8 mouse cellular contexts compared by ENCODE assay signal in the genomic region with DNA sequence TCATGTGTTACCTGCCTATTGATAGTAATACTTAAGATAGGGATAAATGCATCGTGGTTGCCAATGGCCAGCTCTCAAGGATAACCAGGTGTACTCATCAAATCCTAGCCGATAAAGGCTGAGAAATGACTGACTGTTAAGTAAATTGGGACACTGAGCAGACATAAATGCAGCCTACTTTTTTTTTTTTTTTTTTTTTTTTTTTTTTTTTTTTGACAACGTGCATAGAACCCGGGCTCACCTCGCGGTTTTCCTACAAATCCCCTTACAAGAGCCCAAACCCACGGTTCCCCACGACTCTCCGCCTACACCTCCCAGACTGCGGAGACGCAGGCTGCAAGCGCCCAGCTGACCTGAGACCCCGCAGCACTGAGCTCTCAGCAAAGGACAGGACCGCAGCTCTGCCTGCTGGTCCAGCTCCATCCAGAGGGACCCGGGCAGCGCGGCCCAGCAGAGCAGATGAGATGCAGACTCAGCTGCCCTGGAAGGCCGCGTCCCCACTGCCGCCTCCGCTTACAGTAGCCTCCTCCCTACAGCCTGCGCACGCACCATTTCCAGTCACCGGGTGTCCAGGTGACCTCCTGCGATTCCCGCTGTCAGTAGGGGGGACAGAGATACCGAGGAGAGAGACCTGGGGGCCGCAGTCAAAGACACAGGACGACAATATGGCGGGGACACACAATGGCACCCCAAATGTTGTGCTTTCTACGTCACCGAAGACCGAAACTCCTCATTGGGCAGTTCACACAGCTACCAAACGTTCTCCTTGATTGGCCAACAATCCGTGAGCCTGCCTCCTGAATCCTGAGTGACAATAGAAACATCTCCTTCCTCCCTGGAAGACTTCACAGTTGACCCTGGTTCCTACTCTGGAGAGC. TPM values are rescaled to one million over a fixed set of nuclear protein-coding genes. Genes with fewer than 3 reads are reported as not detected.
DNase-seq lines count a peak whose midpoint lies in the region; ATAC-seq lines count a peak whose summit lies in the region.

Gene Zfp799, minus strand, starts transcription at position 722 of the 878 bp plus-strand sequence.

- peak within 1 kb of the TSS; percentile 90 for H3K4me2 ChIP-seq in hindbrain, embryonic 16.5 days (ENCODE audit: low read length)

- H3K9me3 ChIP-seq in hindbrain, embryonic 16.5 days (ENCODE audit: control insufficient read depth, low read length), result no peaks in the 10 kb centered on the region

- peaks cover 37% of the 10 kb centered on the region for H3K79me2 ChIP-seq in macrophage (ENCODE audit: inconsistent target)

- DNase-seq in ZHBTc4 (ENCODE audit: low read depth, low spot score), result peak; percentile 84
- peak; percentile 37 to 66 for DNase-seq in cerebellum, postnatal 4 days (ENCODE audit: low spot score in 2 of 2)
- peak; percentile 74 for DNase-seq in gastrocnemius, adult 18-20 months (ENCODE audit: low spot score)
- peak; percentile 73 to 83 for DNase-seq in left cerebral cortex, adult 18-20 months (ENCODE audit: low spot score in 2 of 2)
- peak; percentile 91 for DNase-seq in right cerebral cortex, adult 18-20 months
- peak; percentile 51 for DNase-seq in urinary bladder, postnatal 25 days (ENCODE audit: low spot score)

- peaks cover 7% of the 10 kb centered on the region for H3K36me3 ChIP-seq in hindbrain, embryonic 16.5 days (ENCODE audit: control insufficient read depth, insufficient read depth, low read length)
- H3K36me3 ChIP-seq in macrophage (ENCODE audit: inconsistent target), result no peaks in the 10 kb centered on the region; the same call in 1 of the 2 replicates

- H3K27ac ChIP-seq in hindbrain, embryonic 16.5 days (ENCODE audit: low read depth, low read length), result peak within 1 kb of the TSS; percentile 76
- 0 out of 2 replicates have a peak within 1 kb of the TSS, but pooled peaks have one; percentile 22 for H3K27ac ChIP-seq in macrophage

- peak; percentile 100 for ATAC-seq in hindbrain, embryonic 16.5 days

- peak within 1 kb of the TSS; percentile 89 for H3K9ac ChIP-seq in hindbrain, embryonic 16.5 days (ENCODE audit: low read depth, low read length)

- peaks cover 7% of the 10 kb centered on the region for H3K4me1 ChIP-seq in hindbrain, embryonic 16.5 days (ENCODE audit: control insufficient read depth, insufficient read depth, low read depth, low read length)

- peak within 1 kb of the TSS; percentile 76 for H3K4me3 ChIP-seq in hindbrain, embryonic 16.5 days (ENCODE audit: low read length)
- peak within 1 kb of the TSS; percentile 65 for H3K4me3 ChIP-seq in macrophage (ENCODE audit: inconsistent target)

- 1% methylated on average over 35 of the region's 35 CpGs for WGBS in hindbrain, embryonic 16.5 days
- 4% methylated on average over 34 of the region's 35 CpGs for WGBS in macrophage (ENCODE audit: missing documents)

- H3K27me3 ChIP-seq in hindbrain, embryonic 16.5 days (replicated peaks; ENCODE audit: control insufficient read depth, insufficient read depth, low read length), result no peaks in the 10 kb centered on the region

RNA-seq across cellular contexts. Expression of gene Zfp799, which starts in this region (rescaled TPM):
- 1 to 10 TPM; 8.1 to 8.7 TPM for total RNA-seq in gastrocnemius, adult 18-20 months (2021)
- polyA plus RNA-seq in hindbrain, embryonic 16.5 days (2015; fragmentation: Nextera tagmentation; extraction: Ambion mirVana), result 13.2 and 17.8 TPM in 2 replicates
- total RNA-seq in left cerebral cortex, adult 18-20 months (2021), result 10 to 100 TPM; 23.1 to 24.0 TPM
- 10 to 100 TPM in 18 of 26 experiments, 1 to 10 TPM in 8; 2.6 to 33.0 (median 19.0) TPM for total RNA-seq in macrophage (2018; cell fraction: chromatin; rRNA removed)
- 1 to 10 TPM in 24 of 26 experiments, under 1 TPM in 2; 0.51 to 7.0 (median 3.9) TPM for total RNA-seq in macrophage (2018; cell fraction: cytosol; rRNA removed)
- total RNA-seq in macrophage (2018; cell fraction: nucleus; rRNA removed), result 10 to 100 TPM in 12 of 26 experiments, 1 to 10 TPM in 14; 2.4 to 24.9 (median 9.1) TPM
- 2.2 to 2.8 TPM (median 2.3 TPM) in 3 replicates for polyA plus RNA-seq in macrophage (2018)

Comparison
In these comparisons a context has a peak if more than half of its experiments do, and no peak if none do; other contexts are left out.
1. Peak in every context shown above with its lines: DNase-seq, ATAC-seq, H3K4me3 ChIP-seq and H3K27ac ChIP-seq.